Mouse (Mus musculus) mesoderm, embryonic 11.5 days (tissue): ENCODE data around the gene Zc3h7b.

Experiments used
- DNase-seq: peaks from one replicate; pipeline ENCODE4 v3.0.0-alpha.2; 2012; ENCODE audit warnings: low read depth, low spot score

The Zc3h7b gene

DNA sequence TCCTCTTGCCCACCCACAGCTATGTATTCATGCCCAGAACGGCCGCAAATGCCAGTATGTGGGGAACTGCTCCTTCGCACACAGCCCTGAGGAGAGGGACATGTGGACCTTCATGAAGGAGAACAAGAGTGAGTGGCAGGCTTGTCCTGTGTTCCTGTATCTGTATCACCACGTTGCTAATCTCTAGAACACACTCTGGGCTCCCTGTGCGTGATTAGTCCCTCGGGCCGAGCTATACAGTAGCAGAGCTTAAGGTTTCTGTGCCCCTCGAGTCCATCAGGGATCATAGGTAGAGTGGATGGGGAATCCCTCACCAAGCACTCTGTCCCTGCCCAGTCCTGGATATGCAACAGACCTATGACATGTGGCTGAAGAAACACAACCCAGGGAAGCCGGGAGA is 47.6 kb downstream of the Zc3h7b start:
- no peak for DNase-seq

DNA sequence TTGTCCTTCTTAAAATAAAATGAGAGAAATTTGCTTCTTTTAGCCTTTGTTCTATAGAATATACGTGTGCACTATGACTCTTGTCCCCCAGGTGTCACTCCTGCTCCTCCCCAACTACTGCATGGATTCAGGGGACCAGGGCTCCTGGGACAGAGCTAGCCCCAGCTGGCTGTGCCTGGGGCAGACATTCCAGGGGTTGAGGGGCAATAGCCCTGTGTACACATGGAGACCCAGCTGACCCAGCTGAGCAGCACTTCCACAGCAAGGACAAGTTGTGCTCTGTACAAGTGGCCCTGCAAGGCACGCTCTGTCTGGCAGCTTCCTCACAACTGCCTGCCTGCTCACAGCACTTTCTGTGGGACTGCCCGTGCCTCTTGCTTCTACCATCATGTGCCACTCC is 51.4 kb downstream of the Zc3h7b start:
- DNase-seq = peak; percentile 26

DNA sequence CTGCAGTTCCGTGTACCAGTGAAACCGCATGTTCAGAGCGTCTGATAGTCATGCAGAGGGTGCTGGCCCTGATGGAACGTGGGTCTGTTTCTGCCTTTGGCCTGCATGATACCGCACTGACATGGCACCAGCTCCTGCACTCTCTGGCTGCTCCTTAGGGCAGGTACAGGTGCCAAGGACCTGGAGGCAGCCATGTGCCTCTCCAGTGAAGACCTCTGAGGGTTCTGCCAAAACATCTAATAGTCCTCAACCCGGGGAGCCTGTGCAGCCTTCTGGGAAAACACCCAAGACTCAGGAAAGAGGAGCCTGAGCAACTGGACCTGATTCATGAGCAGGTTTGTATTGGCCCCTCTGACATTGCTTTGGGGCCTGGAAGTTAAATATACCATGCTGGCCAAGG is 53.0 kb downstream of the Zc3h7b start:
- DNase-seq = no peak

DNA sequence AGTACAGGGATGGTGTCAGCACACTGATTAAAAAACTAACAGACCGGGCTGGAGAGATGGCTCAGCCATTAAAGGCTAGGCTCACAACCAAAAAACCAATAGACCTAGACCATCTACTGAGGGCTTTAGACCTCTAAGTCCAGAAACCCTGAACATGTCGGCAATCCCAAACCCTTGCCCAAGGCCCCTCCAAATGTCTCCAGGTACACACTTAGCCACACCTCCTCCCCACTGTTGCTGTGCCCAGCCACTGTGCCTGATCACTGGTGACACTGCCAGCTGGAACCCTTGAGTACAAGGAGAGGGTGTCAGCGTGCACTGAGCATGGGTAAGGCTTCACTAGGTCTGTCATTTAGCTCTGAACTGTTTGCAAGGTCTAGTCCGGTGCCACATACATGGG is 53.6 kb downstream of the Zc3h7b start:
- no peak for DNase-seq

DNA sequence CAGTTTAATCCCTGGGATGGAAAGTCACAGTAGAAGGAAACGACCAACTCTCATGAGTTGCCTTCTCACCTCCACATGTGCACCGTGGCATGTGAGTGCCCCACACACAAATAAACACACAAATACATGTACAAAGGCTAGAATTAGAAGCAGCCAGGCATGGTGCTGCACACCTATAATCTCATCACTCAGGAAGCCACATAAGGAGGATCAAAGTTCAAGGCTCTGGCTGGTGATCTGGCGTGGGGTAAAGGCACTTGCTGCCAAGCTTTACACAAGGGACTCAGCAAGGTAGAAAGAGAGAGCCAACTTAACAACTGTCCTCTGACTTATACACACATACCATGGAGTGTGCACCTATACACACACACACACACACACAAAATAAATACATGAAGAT is 55.5 kb downstream of the Zc3h7b start:
- no peak for DNase-seq

DNA sequence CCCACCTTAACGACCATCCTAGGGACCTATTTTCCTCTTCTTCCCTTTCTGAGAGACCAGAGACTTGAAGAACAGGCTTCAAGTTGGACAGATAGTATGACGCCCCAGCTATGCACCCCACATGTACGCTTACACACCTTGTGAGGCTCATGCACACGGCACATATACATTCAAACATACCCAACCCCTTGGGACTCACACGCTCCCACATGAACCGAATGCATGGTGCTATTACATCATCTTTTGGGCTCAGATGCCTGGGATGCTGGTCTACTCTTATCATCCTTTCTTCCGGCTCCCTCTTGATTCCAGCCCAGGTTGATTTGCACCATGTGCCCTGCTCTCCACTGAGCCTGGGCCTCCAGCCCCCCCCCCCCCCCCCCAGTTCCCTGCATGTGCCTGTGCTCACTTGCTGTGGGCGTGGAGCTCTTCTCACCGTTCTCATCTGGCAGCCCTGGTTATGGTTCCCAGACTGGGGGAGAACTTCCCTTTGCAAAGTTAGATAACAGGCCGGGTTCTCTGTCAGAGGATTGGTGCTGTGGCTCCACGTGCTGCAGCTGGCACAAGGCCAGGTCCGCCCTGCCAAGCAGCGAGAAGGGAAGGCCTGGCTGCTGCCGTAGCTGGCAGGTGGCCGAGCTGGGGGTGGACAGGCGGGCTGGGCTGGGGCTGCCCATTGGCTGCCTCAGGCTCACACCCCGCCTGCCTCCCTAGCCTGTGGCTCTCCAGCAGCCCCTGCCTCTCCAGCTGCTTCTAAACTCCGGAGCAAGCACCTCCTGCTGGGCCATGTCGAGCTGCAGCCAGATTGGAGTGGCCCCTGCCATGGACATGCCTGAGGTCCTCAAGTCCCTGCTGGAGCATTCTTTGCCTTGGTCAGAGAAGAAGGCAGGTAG is 57.4 kb downstream of the Zc3h7b start, which contains the start of gene Tef:
Gene Tef (plus strand): TSS at position 421 of the 890 bp plus-strand sequence.
- DNase-seq = peak; percentile 91

DNA sequence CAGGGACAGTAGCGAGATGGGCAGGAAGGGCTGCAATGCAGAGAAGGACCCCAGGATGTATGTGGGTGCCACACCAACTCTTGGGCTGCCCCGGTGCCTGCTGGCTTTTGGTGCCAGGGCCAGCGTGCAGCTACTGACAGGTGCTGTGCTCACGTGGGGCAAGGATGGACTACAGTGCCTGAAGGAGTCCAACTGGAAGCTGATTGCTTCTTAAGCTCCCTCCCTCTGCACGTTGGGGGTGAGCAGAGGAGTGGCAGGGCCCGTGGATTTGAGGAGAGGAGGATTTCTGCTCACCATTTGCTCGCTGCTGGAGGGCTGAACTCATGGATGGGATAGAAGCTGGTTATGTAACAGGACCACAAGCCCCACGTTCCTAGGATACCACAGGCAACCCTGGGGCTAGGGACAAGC is 58.1 kb downstream of the Zc3h7b start:
- no peak for DNase-seq

DNA sequence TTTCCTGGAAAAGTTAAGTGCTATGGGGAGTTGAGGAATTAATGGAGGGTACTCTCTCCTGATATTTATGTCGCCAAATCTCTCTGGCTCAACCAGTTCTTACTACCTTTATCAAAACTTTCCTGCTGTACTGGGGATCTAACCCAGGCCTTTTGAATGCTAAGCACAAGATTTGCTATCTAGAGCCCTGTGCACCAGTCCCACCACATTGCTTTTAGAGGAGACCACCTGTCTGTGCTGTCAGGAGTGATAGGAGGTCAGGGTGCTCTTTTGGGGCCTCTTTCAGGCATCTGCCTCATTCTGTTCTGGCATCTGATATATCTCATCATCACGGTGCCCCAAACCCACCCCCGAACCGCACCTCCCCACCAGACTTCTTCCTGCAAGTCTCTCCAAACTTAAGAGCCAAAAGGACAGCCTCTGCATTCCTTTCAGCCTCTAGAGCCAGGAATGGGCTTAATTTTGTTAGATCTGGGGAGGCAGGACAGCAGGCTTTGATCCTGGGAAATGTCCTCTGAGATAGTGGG is 58.6 kb downstream of the Zc3h7b start:
- DNase-seq = no peak

DNA sequence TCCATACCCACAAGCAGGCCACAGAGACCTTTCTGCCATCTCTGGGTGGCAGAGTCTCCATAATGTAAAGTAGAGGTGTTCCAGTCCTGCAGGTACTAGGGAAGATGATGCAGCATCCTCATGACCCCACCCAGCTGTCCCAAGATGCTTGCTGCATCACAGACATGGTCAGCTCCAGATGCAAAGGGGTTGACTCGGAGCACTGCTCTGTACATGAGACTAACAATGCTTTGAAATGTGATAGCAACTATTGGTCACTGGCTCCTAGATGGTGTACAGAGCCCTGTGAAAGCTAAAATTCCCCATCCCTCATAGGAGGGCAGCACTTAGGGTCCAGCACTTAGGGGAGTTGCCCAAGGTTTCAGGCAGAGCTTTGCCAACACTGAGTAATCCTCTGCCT is 59.3 kb downstream of the Zc3h7b start:
- DNase-seq = no peak

DNA sequence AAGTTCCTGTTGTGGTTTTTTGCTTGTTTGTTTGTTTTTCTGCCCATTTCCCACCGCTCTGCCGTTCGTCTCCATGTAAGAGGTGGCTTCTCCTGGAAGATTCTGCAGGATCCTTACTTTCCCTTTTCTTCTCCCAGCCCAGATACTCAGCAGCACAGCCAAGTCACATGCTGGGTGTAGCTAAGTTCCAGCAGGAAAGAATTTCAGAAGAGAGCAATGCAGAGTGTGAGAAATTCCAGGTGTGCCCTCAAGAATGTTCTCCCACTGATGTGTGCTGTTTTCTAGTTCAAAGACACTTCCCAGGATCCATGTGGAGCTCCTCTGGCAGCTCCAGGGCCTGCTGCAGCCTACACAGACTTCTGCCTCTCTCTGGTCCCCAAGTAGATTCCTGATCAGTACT is 60.0 kb downstream of the Zc3h7b start:
- no peak for DNase-seq

DNA sequence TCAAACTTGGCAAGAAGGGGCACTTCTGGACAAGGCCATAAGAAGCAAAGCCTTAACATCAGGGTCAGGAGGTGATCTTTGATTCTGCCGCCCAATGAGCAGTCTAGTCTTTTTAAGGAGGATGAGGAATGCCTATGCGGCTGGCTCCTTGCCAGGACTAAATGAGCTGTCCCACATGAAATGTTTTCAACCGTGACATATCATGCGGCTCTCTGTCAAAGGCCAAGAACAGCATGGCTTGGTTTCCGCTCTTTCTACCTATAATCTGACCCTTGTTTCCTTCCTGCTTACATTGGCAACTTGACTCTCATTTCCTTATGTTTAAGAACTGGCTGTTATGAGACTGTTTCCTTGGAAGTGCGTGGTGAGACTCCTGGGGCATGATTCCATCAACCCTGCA is 60.8 kb downstream of the Zc3h7b start:
- peak; percentile 64 for DNase-seq

DNA sequence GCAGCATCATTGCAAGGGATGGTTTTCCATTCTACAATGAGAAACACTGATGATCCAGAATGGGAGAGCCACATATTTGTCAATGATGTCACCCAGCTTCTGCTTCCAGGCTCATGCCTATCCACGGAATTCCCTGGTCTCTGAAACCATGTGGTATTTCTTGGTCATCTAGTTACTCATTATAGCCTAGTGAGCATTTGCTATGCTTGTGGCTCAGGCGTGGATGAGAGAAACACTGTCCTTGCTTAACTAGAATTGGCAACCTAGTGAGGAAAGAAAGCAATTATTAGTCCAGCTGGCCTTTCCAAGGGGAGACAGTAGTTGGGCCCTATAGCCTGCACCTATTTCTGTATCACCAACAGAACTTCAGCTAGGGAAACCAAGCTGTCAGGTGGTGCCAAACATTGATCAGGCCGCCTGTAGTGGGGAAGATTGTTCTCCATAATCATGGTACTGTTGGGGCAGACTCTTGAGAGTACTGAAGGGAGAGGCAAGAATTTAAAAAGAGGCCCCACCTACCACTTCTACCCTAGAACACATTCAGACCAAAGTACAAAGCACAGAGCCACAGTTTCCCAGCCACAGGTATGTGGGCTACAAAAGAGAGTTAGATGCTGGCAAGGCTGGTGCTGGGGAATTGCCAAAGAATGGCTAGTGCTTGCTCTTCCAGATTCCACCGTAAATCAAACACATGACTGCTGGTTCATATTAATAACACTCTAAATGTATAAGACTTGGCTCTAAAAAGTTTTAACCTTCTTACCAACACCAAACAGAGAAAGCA is 62.0 kb downstream of the Zc3h7b start:
- no peak for DNase-seq

DNA sequence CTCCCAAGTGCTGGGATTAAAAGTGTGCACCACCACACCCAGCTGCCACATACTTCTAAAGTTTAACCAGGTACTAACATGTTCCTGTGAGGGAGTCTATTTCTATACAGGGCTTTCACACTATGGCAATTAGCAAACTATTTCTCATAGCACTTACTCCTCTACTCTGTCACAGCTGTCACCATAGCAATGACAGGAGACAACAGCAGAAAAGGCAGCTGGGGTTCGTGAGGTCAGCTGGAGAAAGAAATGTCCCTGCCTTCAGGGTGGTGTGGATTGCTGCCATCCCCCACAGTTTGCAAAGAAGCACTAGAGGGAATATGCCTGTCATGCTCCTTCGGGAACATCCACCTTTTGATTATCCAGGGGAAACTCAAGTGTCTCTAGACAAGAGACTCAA is 63.9 kb downstream of the Zc3h7b start:
- DNase-seq = no peak

DNA sequence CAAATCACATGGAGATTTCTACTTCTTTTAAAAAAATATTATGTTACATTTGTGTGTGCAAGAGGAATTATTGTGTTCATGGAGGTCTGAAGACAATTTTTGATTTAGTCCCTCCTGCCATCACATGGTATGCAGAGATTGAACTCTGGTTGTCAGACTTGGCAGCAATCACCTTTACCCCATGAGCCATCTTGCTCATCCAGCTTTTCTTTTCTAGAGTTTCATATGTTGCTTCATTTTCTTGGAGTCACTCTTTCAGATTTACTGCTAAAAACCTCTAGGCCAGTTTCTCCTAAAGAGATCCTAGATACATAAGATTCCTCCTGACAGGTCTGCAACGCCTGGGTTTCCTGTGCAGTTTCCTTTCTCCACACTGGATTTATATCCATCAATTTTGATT is 64.7 kb downstream of the Zc3h7b start:
- DNase-seq = no peak

DNA sequence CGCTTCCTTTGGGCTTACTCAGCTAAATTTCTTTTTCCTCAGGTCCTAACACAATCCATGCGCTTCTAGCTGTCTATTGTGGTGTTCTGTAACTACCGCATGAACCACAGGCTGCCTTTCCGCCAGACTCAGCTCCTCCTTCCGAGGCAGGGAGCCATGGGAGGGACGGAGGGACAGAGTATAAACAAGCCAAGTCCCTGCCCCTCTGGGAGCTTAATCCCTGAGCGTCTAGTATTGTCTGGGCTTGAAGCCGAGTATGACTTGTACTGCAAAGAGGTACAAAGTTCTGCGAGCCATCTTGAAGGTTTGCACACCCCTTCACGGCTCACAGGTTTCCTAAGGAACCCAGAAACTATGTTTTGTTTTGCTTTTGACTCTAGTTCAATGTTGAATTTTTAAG is 65.3 kb downstream of the Zc3h7b start:
- DNase-seq = peak; percentile 71

DNA sequence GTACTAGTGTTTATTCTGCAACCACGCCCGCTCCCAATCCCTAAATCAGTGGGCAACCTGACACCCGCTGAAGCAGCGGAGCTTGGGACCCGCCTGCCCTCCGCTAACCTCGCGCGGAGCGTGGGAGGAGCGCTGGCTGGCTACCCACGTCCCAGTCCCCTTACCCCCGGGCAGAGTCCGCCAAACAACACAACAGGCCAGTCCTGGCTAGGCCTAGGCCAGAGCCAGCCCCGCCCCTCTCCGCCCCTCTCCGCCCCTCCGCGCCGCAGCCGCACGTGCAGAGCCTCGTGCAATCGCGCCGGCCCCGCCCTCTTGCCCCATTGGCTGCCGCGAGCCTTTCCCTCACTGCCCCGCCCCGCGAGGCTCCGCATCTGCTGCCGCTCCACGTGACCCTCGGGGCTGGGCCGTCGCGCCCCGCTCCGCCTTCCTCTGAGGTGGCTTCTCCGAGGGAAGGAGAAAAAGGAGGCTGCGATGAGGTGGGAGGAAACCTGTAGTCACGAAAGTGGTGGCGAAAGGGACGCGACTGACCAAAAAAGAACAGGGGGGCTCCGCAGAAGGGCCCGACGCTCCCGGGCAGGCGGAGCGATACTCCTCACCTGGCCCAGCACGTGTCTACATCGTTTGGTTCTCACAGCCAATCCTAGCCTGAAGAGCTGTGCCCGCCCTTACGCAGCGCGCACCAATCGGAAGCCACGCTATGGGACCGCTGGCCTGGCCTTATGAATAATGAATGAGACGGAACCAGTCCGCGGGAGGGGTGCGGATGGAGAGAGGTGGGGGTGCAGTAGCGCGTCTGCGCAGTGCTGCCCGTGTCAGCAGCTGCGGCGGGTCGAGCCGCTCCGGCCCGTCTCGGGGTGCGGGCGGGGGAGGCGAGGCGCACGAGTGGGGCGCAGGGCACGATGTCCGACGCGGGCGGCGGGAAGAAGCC is 66.1 kb downstream of the Zc3h7b start:
- peak; percentile 99 for DNase-seq

DNA sequence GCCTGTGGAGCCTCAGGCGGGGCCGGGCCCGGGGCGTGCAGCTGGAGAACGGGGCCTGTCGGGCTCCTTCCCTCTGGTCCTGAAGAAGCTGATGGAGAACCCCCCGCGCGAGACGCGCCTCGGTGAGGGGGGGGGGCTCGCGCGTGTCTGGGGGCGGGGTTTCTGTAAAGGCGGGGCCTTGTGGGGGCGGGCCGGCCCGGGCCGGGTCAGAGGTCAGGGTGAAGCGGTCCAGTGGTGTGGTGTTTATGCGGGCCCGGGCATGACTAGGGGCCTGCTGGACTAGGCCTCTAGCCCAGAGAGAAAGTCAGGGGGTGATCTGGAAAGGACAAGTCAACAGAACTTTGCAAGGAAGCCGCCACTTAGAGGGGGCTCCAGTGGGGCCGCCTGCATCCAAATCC is 66.7 kb downstream of the Zc3h7b start:
- no peak for DNase-seq

DNA sequence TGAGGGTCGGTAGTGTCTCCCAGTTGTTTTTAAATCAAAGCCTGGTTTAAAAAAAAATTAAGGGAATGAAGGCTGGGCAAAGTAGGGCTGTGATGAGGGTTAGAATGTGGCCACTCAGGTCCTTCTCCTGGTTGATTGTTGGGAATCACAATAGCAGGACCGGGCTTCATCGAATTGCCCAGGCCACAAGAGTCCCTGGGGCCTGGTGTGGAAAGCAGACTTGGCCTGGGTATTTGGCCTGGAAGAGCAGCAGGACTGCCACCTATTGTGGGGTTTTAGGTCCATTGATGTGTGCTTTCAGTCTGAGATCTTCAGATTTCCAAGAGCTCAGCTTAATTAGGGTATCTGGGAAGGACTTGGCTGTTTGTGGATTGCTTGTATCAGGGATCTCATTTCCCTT is 67.4 kb downstream of the Zc3h7b start:
- DNase-seq = no peak

DNA sequence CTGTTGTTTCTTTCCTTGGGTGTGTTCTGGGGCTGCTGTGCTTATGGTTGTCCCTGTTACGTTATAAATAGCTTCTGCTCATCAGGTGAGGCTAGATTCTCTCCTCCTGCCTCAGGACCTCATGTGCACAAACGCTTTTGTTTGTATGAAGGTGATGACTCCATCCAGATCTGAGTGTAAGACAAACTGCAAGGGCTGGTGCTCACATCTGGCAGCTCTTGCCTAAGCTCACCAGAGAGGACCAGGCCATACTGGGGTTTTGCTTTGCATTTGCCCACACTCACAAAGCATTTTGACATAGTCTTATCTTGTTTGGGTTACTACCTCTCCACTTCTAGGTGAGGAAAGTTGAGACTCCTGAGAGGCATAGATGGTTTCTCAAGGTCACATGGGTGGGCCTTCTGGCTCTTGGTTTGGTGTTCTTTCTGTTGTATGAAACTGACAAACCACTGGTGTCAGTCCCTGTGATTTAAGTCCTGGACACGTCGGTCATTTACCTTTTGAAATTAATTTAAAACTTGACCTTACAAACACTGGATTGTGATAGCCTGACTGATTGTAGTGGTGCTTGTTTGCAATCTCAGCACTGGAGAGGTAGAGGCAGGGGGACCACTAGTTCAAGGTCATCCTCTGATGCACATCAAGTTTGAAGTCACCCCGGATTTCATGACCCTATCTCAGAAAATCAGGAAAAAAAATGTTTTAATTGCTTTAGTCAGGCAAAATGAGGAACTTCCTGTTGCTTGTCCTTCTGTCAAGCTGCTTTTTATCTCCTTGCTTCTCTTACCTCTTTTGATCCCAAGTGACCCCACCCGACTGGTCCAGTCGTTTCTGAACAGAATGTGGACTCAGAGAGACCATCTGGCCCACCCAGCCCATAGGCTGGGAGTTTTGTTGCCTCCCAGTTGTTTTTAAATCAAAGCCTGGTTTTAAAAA is 68.1 kb downstream of the Zc3h7b start:
- no peak for DNase-seq

DNA sequence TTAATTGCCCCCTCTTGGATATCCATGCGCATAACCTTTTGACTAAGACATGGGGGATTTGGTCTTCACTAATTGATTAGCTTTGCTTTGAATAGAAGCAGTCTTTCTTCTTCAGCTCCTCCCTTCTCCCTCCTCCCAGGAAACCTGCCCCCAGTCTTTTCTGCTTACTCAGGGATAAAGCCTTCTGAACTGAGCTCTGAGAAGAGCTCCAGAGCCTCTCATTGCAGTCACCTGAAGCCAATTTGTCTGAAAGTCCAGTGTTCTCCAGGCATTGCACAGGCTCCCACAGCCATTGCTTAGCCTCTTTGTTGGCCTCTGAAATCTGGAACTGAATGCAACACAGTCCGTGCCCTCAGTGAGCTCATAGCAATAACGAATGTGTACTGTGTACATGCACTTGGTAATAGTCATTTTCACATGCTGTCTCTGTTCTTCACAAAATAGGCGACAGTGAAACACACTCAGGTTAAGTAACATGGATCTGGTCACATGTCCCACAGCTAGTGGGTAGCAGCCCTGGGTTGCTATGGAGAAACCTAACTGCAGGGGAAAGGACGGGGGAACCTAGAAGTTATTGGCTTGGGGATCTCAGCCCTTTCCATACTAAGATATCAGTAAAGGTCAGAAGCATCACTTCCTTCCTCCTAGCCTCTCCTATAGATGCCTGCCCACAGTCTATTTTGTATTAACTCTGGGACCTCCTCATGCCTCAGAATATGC is 69.3 kb downstream of the Zc3h7b start:
- no peak for DNase-seq
